Mouse (Mus musculus): ENCODE measurements at regions not wholly inside any gene's neighbourhood (a gene's known extent, or its start where the extent isn't known, plus 50 kb on each side); places are given as distances from the start of the nearest gene placed in this dataset.

DNA sequence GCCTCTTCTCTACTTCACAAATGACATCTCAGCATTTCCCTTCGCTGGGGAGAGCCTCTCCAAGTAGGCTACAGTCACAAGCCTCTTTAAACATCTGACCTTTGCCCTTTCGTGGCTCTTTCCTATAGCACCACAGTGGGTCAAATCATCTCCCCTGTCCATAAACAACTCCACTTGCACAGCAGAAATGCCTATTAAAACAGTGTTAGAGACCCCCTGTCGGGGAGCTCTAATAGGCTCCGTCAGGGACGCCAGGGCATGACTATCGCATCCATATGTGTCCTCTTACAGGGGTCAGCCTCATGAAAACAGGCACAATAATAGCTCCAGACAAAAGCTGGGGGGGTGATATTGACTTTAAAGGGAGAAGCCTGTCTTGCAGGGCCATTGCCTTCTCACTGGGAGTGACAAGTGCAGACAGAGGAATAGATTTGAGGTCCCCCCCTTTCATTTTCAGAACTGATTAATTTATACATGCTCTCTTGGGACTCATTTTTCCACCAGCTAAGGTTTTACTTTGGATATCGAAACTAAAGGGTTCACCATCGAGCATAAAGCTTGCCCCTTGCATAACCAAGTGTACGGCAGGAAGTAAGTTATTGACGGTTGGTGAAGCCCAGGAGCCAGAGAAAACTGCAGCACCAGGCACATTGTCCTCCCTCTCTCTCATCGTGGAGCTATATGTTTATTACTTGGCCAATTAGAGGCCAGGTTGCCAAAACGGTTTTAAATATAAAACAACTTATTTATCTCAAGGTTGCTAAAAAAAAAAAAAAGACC, 94.6 kb upstream of the Mbip start:
- Histone ChIP-seq H3K4me1 (replicated peaks) (peaks cover 14% of the 10 kb centered on the region; the same call in 1 of the 2 replicates), H3K4me2 (peak overlapping the region; percentile 30), H3K4me3 (replicated peaks) (no peak overlapping the region), H3K36me3 (no peaks in the 10 kb centered on the region), H3K27ac (no peak overlapping the region), H3K9me3 (no peaks in the 10 kb centered on the region), H3K27me3 (peaks cover 38% of the 10 kb centered on the region), H3K9ac (replicated peaks) (no peak overlapping the region)
- ATAC-seq (ENCODE audit: insufficient number of reproducible peaks, insufficient read depth, low FRiP score, low TSS enrichment, low read depth): no peak
- 13% methylated on average over 12 of the region's 12 CpGs for WGBS

DNA sequence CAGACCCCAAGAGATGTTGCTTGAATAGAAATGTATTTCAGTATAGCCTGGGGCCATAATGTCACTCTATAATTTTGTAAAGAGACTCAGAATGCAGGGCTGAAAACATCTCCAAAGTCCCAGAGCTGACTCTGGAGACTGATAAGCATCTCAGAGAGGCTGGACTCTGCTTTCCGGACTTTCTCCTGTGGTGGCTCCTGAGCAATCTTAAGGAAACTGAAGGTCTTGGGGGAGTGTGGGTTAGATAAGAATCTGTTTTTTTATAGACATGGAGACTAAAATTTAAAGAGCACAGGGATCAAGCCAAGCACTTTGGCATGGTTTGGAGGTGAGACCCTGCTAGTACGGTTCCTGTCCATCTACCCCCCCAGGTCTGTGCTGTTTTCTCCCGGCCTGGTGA, 92.7 kb upstream of the Mbip start:
- peaks cover 37% of the 10 kb centered on the region for H3K27me3 ChIP-seq
- no peak overlapping the region for H3K4me3 ChIP-seq (replicated peaks)
- 88% methylated on average over 3 of the region's 3 CpGs for WGBS
- H3K4me2 ChIP-seq: no peak overlapping the region
- no peak overlapping the region for H3K27ac ChIP-seq
- no peak for ATAC-seq (ENCODE audit: insufficient number of reproducible peaks, insufficient read depth, low FRiP score, low TSS enrichment, low read depth)
- no peaks in the 10 kb centered on the region for H3K36me3 ChIP-seq
- peaks cover 14% of the 10 kb centered on the region; the same call in 1 of the 2 replicates for H3K4me1 ChIP-seq (replicated peaks)
- no peak overlapping the region for H3K9ac ChIP-seq (replicated peaks)
- no peaks in the 10 kb centered on the region for H3K9me3 ChIP-seq

DNA sequence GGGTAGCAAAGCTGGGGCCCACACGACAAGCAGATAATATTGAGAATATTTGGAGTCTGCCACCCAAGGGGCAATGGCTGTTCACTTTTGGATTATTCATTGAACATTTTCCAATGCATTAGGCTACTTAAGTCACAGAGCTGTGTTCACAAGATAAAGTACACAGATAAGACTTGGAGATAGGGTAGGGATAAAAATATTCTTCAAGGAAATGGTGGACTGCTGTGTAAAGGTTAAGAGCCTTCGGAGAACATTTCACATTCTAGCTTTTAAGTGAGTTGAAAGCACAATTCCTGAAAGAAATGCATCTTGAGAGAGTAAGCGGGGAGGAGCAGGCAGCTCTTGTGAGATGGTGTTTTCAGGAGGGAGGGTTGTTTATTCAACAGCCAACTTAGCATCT, 92.3 kb upstream of the Mbip start:
- Histone ChIP-seq H3K27ac (no peak overlapping the region), H3K4me2 (no peak overlapping the region), H3K4me3 (replicated peaks) (no peak overlapping the region), H3K4me1 (replicated peaks) (peaks cover 14% of the 10 kb centered on the region; the same call in 1 of the 2 replicates), H3K9me3 (no peaks in the 10 kb centered on the region), H3K36me3 (no peaks in the 10 kb centered on the region), H3K27me3 (peaks cover 36% of the 10 kb centered on the region), H3K9ac (replicated peaks) (no peak overlapping the region)
- WGBS: 79% methylated on average over 3 of the region's 3 CpGs
- no peak for ATAC-seq (ENCODE audit: insufficient number of reproducible peaks, insufficient read depth, low FRiP score, low TSS enrichment, low read depth)

DNA sequence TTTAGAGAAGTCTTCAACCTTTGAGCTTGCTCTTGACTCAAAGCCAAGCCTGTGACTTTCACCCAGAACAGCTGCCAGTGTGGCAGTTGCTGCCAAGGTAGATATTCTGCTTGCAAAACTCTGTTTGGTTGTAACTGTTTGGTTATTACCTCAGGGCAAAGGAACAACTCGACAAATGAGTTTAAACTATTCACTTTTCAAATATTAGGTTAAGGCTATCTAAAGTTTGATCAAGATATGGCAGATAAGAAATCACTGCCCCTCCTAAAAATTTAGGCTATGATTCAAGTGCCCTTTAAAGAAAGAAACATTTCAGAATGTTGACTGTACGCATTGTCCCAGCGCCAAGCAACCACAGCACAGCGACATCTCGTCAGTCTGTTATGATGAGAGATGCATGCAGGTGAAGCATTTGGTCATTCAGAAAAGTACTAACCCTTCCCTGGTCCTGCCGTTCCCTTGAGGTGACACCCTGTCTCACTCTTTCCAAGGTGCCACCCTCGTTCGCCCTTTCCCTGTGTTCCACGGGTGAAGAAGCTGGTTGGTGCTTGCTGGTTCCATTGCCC, 81.1 kb upstream of the Mbip start:
- peaks cover 6% of the 10 kb centered on the region for H3K27me3 ChIP-seq
- no peak overlapping the region for H3K27ac ChIP-seq
- H3K4me2 ChIP-seq: no peak overlapping the region
- H3K4me3 ChIP-seq (replicated peaks): no peak overlapping the region
- no peaks in the 10 kb centered on the region for H3K4me1 ChIP-seq (replicated peaks)
- no peak for ATAC-seq (ENCODE audit: insufficient number of reproducible peaks, insufficient read depth, low FRiP score, low TSS enrichment, low read depth)
- H3K9ac ChIP-seq (replicated peaks): no peak overlapping the region
- 0 out of 2 replicates have a peak, but pooled peaks cover 3% of the 10 kb centered on the region for H3K9me3 ChIP-seq
- H3K36me3 ChIP-seq: no peaks in the 10 kb centered on the region
- 87% methylated on average over 9 of the region's 9 CpGs for WGBS

DNA sequence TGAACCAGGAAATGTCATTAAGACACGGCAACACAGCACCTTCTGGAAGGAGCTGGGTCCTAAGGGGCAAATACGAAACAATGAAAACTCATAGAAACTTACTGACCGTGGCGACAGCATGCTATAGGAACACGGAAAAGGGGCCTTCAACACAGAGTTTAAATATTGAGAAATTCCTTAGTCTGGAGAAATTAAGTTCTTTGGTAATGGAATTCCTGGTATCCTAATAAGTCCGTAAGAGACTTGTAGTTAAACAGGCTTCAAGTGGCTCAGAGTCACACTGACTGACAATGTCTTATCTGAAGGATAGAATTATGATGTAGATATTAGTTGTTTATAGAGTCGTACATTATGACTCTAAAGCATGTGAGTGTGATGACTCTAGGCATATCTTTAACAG, 70.4 kb upstream of the Mbip start:
- Histone ChIP-seq H3K9me3 (no peaks in the 10 kb centered on the region), H3K4me2 (no peak overlapping the region), H3K36me3 (no peaks in the 10 kb centered on the region), H3K27ac (no peak overlapping the region), H3K4me1 (replicated peaks) (no peaks in the 10 kb centered on the region), H3K9ac (replicated peaks) (no peak overlapping the region), H3K4me3 (replicated peaks) (no peak overlapping the region), H3K27me3 (no peaks in the 10 kb centered on the region; the same call in 1 of the 2 replicates)
- 91% methylated on average over 7 of the region's 7 CpGs for WGBS
- no peak for ATAC-seq (ENCODE audit: insufficient number of reproducible peaks, insufficient read depth, low FRiP score, low TSS enrichment, low read depth)

DNA sequence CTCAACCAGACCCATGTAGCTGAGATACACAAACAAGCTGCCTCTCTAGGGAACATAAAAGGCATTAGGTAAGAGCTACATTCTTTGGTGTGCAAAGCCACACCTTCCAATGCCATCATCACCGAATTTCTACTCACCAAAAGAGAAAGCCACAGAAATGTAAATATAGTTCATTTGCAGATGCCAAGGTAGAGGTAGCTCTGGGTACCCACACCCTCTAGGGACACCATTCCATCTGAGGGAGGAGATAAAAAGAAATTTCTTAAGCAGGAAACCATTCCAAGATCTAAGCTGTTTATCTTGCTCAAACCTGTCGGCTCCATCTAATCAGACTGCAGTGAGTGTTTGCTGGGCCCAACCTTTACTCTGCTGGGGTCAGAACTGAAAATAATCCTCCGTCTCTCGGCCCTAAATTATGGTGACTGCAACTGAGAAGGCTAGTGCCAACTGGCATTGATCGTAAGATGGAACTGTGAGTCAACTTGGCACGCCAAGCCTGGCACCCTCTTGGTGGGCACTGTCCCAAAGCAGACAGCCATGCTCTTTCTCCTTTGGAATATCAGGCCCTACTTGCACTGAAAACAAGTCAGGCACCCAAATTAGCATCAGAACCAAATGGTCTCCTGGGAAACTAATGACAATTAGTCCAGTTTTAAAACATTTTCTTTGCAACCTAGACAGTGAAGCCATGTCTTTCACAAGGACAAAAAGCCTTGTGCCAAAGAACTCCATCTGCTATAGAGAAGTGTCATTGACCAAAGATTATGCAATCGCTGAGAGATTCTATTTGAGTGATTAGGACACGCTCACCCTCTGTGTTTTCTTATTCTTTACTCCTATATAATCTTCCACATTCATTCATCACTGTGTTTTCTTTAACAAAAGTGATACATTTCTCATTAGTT, 69.4 kb upstream of the Mbip start:
- H3K9ac ChIP-seq (replicated peaks): no peak overlapping the region
- no peak overlapping the region for H3K4me3 ChIP-seq (replicated peaks)
- no peak for ATAC-seq (ENCODE audit: insufficient number of reproducible peaks, insufficient read depth, low FRiP score, low TSS enrichment, low read depth)
- no peak overlapping the region for H3K4me2 ChIP-seq
- H3K27ac ChIP-seq: no peak overlapping the region
- no peaks in the 10 kb centered on the region for H3K36me3 ChIP-seq
- H3K9me3 ChIP-seq: no peaks in the 10 kb centered on the region
- H3K4me1 ChIP-seq (replicated peaks): no peaks in the 10 kb centered on the region
- no peaks in the 10 kb centered on the region; the same call in 1 of the 2 replicates for H3K27me3 ChIP-seq
- 83% methylated on average over 8 of the region's 8 CpGs for WGBS

DNA sequence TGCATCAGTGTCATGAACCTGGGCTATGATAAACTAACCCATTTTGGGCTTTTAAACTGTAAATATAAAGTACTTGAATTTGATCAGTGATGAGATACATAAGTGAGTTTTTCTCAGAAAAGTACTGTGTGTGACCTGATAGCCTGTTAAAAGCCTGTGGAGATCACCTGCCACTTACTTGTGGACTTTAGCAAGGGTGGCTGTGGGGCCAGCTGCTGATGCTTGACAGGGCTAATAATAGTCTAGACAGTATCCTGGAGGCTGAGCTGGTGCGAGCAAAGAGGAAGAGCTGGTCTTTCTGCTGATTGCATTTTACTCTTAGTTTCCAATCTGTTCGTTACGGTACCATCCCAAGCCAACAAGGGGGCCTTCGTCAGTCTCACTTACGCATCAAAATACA, 60.0 kb upstream of the Mbip start:
- no peak overlapping the region for H3K4me2 ChIP-seq
- H3K9ac ChIP-seq (replicated peaks): no peak overlapping the region
- ATAC-seq (ENCODE audit: insufficient number of reproducible peaks, insufficient read depth, low FRiP score, low TSS enrichment, low read depth): no peak
- H3K36me3 ChIP-seq: no peaks in the 10 kb centered on the region
- no peaks in the 10 kb centered on the region for H3K9me3 ChIP-seq
- H3K27me3 ChIP-seq: no peaks in the 10 kb centered on the region
- no peak overlapping the region for H3K4me3 ChIP-seq (replicated peaks)
- WGBS: 85% methylated on average over 5 of the region's 5 CpGs
- H3K27ac ChIP-seq: no peak overlapping the region
- no peaks in the 10 kb centered on the region for H3K4me1 ChIP-seq (replicated peaks)

DNA sequence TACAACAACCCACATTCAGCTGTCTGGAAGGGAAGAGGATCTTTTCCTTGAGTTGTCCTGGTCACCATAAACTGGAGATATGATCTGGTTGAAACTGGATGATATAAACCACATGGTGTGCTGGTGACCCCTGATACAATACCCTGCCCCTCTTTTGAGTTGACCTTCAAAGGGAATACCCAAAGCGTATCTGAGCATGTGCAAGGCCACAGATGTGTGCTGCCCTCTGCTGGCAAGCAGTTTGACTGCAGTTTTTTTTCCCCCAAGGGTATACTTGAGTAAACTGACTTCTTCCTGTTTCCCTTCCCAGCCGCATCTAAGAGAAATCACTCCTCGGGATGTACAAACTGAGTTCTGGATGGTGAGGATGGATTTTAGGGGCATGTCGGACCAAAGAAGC, 59.1 kb upstream of the Mbip start:
- Histone ChIP-seq H3K27ac (no peak overlapping the region), H3K4me1 (replicated peaks) (no peaks in the 10 kb centered on the region), H3K9ac (replicated peaks) (no peak overlapping the region), H3K9me3 (no peaks in the 10 kb centered on the region), H3K27me3 (no peaks in the 10 kb centered on the region), H3K4me2 (no peak overlapping the region), H3K4me3 (replicated peaks) (no peak overlapping the region), H3K36me3 (no peaks in the 10 kb centered on the region)
- no peak for ATAC-seq (ENCODE audit: insufficient number of reproducible peaks, insufficient read depth, low FRiP score, low TSS enrichment, low read depth)
- 45% methylated on average over 4 of the region's 4 CpGs for WGBS

DNA sequence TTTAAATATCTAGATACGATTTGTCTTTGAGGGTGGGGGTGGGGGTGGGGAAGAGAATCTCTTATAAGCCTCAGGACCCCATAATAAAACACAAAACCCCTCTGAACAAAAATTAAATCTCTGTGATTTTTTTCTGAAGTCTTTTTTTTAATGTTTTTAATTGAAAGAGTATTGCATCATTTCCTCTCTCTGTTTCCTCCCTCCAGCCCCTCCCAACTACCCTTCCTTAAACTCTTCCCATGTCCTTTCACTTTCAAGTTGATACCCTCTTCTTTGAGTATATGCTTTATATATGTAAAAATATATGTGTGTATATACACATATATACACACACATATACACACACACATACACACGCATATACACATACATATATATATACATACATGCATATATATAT, 58.6 kb upstream of the Mbip start:
- 87% methylated on average over 2 of the region's 2 CpGs for WGBS
- Histone ChIP-seq H3K27me3 (no peaks in the 10 kb centered on the region), H3K9me3 (no peaks in the 10 kb centered on the region), H3K4me3 (replicated peaks) (no peak overlapping the region), H3K9ac (replicated peaks) (no peak overlapping the region), H3K4me1 (replicated peaks) (no peaks in the 10 kb centered on the region), H3K4me2 (no peak overlapping the region), H3K36me3 (no peaks in the 10 kb centered on the region), H3K27ac (no peak overlapping the region)
- ATAC-seq (ENCODE audit: insufficient number of reproducible peaks, insufficient read depth, low FRiP score, low TSS enrichment, low read depth): no peak

DNA sequence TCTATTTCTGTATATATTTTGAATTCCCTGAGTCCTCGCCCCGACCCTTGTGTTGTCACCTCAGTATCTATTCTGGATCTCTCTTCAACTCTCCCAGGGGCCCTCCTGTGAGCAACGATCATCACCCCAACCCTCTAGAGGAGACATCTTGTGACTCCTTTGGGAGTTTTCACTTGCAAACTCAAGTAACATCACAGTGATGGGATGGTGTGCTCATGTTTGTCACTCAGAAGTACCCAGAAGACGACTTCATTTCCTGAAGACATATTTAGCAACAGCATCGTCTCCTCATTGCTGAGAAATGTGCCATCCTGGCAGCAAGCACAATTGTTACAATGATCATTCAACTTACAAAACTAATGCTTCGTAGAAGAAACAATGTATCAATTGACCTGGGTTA, 57.9 kb upstream of the Mbip start:
- no peak for ATAC-seq (ENCODE audit: insufficient number of reproducible peaks, insufficient read depth, low FRiP score, low TSS enrichment, low read depth)
- no peaks in the 10 kb centered on the region for H3K4me1 ChIP-seq (replicated peaks)
- H3K27me3 ChIP-seq: no peaks in the 10 kb centered on the region
- H3K9ac ChIP-seq (replicated peaks): no peak overlapping the region
- no peaks in the 10 kb centered on the region for H3K36me3 ChIP-seq
- 81% methylated on average over 6 of the region's 6 CpGs for WGBS
- H3K4me2 ChIP-seq: no peak overlapping the region
- H3K27ac ChIP-seq: no peak overlapping the region
- no peaks in the 10 kb centered on the region for H3K9me3 ChIP-seq
- no peak overlapping the region for H3K4me3 ChIP-seq (replicated peaks)

DNA sequence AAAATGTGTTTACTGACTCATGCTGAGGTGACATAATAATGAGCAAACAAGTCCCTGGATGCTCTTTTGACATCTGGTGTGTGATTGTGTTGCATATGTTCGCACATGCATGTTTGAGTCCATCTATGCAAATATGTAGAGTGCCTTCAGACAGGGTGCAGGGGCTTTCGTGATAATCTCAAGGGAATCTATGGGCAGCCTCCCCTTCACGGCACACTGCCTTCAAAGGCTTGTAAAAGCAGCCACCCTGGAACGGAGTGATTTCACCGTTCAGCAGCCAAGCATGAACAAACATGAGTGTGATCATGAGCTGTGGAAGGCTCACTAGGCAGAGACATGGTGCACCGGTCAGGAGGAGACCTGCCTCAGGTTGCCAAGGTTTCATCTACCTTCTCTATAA, 57.1 kb upstream of the Mbip start:
- H3K9ac ChIP-seq (replicated peaks): no peak overlapping the region
- no peak overlapping the region for H3K27ac ChIP-seq
- no peak for ATAC-seq (ENCODE audit: insufficient number of reproducible peaks, insufficient read depth, low FRiP score, low TSS enrichment, low read depth)
- H3K4me3 ChIP-seq (replicated peaks): no peak overlapping the region
- no peak overlapping the region for H3K4me2 ChIP-seq
- 75% methylated on average over 6 of the region's 6 CpGs for WGBS
- H3K36me3 ChIP-seq: no peaks in the 10 kb centered on the region
- H3K4me1 ChIP-seq (replicated peaks): no peaks in the 10 kb centered on the region
- H3K9me3 ChIP-seq: no peaks in the 10 kb centered on the region
- no peaks in the 10 kb centered on the region for H3K27me3 ChIP-seq

Measured in limb, embryonic 12.5 days (tissue).